Mouse (Mus musculus): ENCODE data around the gene Vamp4. TPM values are rescaled to one million over a fixed set of nuclear protein-coding genes. Genes with fewer than 3 reads are reported as not detected.

The Vamp4 gene
- polyA plus RNA-seq, 1 experiment from 2014 or later = 12.7 TPM

DNA sequence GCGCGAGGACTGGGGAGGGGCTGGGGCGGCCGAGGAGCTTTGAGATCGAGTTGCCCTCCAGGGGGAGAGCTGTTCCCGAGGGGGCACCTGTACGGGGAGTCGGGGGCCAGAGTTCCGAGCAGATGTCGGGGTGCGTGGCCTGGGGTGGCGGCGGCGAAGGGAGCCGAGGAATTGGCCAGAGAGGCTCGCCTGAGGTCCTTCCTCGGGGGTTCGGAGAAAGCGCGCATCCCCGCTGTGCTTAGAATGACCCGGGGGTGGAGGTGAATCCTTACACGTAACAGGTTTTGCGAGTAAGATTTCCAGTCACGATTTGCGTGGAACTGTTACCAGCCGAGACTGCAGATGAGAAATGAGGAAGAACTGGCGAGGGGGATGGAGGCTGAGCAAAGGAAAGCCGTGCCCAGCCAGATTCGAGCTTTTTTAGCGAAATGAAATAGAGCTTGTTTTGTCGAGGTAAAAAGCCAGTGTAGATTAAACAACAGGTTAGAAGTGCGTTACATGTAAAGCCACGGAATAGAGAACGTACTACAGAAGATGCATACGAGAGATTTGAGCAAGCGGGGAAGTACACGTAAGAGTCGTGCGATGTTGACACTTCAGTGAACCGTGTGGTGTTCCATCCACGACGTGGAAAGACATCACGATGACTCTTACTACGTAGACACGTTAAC lies 751 bp downstream of the Vamp4 start:
- Histone ChIP-seq H3K4me2 (ENCODE audit: low read depth, low read length) (peak overlapping the region; percentile 85), H3K4me3 (ENCODE audit: low read depth, low read length) (peak overlapping the region; percentile 80), H3K27me3 (ENCODE audit: control insufficient read depth, insufficient read depth, low read depth, low read length) (peaks cover 3% of the 10 kb centered on the region), H3K36me3 (ENCODE audit: control insufficient read depth, insufficient read depth) (peaks cover 5% of the 10 kb centered on the region; the same call in 1 of the 2 replicates), H3K27ac (ENCODE audit: low read length) (peak overlapping the region; percentile 35), H3K4me1 (ENCODE audit: control insufficient read depth, low read depth, low read length) (no peaks in the 10 kb centered on the region), H3K9me3 (replicated peaks; ENCODE audit: control insufficient read depth, low read length) (no peaks in the 10 kb centered on the region), H3K9ac (ENCODE audit: low read depth, low read length) (peak overlapping the region; percentile 79)
- peak; percentile 23 for ATAC-seq (ENCODE audit: low read depth)
- WGBS (ENCODE audit: insufficient replicate concordance) = under 1% methylated on average over 46 of the region's 46 CpGs

DNA sequence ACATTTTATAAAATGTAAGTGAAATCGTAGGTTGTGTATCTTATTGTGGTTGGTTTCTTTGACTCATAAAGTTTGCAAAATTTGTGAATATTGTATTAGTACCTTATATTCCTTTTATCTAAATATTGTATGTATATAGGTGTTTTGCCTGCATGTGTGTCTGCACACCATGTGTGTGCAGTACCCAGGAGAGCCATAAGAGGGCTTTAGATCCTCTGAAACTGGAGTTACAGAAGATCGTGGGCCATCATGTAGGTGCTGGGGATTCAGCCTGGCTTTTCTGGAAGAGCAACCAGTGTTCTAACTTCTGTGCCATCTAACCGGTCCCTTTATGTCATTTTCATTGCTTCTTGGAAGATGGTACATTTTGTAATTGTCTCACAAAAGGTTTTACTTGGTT lies 4.8 kb downstream of the Vamp4 start:
- Histone ChIP-seq H3K4me3 (ENCODE audit: low read depth, low read length) (no peak overlapping the region), H3K27me3 (ENCODE audit: control insufficient read depth, insufficient read depth, low read depth, low read length) (no peaks in the 10 kb centered on the region), H3K9me3 (replicated peaks; ENCODE audit: control insufficient read depth, low read length) (no peaks in the 10 kb centered on the region), H3K36me3 (ENCODE audit: control insufficient read depth, insufficient read depth) (peaks cover 5% of the 10 kb centered on the region; the same call in 1 of the 2 replicates), H3K4me2 (ENCODE audit: low read depth, low read length) (no peak overlapping the region), H3K4me1 (ENCODE audit: control insufficient read depth, low read depth, low read length) (no peaks in the 10 kb centered on the region), H3K9ac (ENCODE audit: low read depth, low read length) (no peak overlapping the region), H3K27ac (ENCODE audit: low read length) (no peak overlapping the region)
- ATAC-seq (ENCODE audit: low read depth) = no peak
- 83% methylated on average over 3 of the region's 3 CpGs for WGBS (ENCODE audit: insufficient replicate concordance)

DNA sequence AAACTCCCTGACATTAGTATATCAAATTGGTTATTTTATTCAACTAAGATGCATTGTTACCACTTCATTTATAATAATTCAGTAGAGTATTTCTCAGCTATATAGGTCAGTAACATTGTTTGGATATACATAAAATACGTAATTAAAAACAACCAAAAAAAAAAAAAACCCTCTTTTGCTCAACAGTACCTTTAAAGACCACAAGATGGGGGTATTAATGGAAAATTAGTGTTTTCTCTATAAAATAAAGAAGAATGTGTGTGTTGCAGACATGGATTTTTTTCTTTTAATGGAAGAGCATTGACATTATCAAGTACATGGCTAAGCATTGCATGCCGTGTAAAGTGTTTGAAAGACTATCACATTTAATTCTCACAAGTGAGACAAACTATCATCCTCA lies 12.6 kb downstream of the Vamp4 start:
- Histone ChIP-seq H3K36me3 (ENCODE audit: control insufficient read depth, insufficient read depth) (no peaks in the 10 kb centered on the region), H3K27me3 (ENCODE audit: control insufficient read depth, insufficient read depth, low read depth, low read length) (no peaks in the 10 kb centered on the region), H3K9me3 (replicated peaks; ENCODE audit: control insufficient read depth, low read length) (no peaks in the 10 kb centered on the region), H3K4me3 (ENCODE audit: low read depth, low read length) (no peak overlapping the region), H3K27ac (ENCODE audit: low read length) (no peak overlapping the region), H3K9ac (ENCODE audit: low read depth, low read length) (no peak overlapping the region), H3K4me2 (ENCODE audit: low read depth, low read length) (no peak overlapping the region), H3K4me1 (ENCODE audit: control insufficient read depth, low read depth, low read length) (no peaks in the 10 kb centered on the region)
- WGBS (ENCODE audit: insufficient replicate concordance) = 70% methylated on average over 2 of the region's 2 CpGs
- ATAC-seq (ENCODE audit: low read depth) = no peak

DNA sequence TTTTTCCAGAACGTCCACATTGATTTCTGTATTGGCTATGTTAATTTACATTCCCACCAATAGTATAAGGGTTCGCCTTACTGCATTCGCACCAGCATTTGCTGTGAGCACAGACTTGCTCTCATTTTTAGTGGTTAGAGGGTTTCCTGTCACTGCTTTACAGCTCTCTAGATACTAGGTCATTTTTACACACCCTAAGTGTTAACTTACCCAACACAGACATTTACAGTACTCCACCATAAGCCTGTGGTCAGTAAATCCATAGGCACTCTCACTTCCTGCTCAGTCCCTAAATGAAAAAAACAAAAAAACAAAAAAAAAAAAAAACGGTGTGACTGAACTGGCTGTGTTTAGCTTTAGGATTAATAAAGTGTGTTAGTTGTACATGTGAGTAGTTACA lies 16.0 kb downstream of the Vamp4 start:
- ATAC-seq (ENCODE audit: low read depth) = no peak
- H3K4me2 ChIP-seq (ENCODE audit: low read depth, low read length) = no peak overlapping the region
- peaks cover 3% of the 10 kb centered on the region for H3K4me1 ChIP-seq (ENCODE audit: control insufficient read depth, low read depth, low read length)
- no peak overlapping the region for H3K9ac ChIP-seq (ENCODE audit: low read depth, low read length)
- 58% methylated on average over 4 of the region's 4 CpGs for WGBS (ENCODE audit: insufficient replicate concordance)
- no peak overlapping the region for H3K4me3 ChIP-seq (ENCODE audit: low read depth, low read length)
- H3K9me3 ChIP-seq (replicated peaks; ENCODE audit: control insufficient read depth, low read length) = no peaks in the 10 kb centered on the region
- H3K27me3 ChIP-seq (ENCODE audit: control insufficient read depth, insufficient read depth, low read depth, low read length) = no peaks in the 10 kb centered on the region
- H3K27ac ChIP-seq (ENCODE audit: low read length) = no peak overlapping the region
- no peaks in the 10 kb centered on the region for H3K36me3 ChIP-seq (ENCODE audit: control insufficient read depth, insufficient read depth)

DNA sequence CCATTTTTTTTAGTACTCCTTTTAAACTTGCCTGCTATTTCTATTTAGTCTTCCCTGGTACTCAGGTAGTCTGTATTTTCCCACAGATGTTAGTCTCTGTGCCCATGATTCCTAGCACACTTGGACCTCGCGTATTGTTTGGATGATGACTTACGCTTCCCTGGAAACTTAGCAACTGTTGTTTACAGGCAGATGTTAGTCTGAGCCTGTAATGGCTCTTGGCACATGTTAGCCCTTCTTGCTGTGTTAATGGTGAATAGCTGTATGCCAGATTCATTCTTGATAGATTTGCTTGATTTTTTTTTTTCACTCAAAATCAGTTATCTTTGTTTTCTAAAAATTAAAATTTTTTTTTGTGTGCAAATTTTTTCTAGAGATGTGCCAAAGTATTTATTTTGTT lies 18.3 kb downstream of the Vamp4 start:
- Histone ChIP-seq H3K4me1 (ENCODE audit: control insufficient read depth, low read depth, low read length) (peaks cover 3% of the 10 kb centered on the region), H3K9me3 (replicated peaks; ENCODE audit: control insufficient read depth, low read length) (no peaks in the 10 kb centered on the region), H3K27me3 (ENCODE audit: control insufficient read depth, insufficient read depth, low read depth, low read length) (no peaks in the 10 kb centered on the region), H3K27ac (ENCODE audit: low read length) (no peak overlapping the region), H3K36me3 (ENCODE audit: control insufficient read depth, insufficient read depth) (no peaks in the 10 kb centered on the region), H3K4me3 (ENCODE audit: low read depth, low read length) (no peak overlapping the region), H3K4me2 (ENCODE audit: low read depth, low read length) (no peak overlapping the region), H3K9ac (ENCODE audit: low read depth, low read length) (no peak overlapping the region)
- no peak for ATAC-seq (ENCODE audit: low read depth)
- WGBS (ENCODE audit: insufficient replicate concordance) = 85% methylated on average over 3 of the region's 3 CpGs

DNA sequence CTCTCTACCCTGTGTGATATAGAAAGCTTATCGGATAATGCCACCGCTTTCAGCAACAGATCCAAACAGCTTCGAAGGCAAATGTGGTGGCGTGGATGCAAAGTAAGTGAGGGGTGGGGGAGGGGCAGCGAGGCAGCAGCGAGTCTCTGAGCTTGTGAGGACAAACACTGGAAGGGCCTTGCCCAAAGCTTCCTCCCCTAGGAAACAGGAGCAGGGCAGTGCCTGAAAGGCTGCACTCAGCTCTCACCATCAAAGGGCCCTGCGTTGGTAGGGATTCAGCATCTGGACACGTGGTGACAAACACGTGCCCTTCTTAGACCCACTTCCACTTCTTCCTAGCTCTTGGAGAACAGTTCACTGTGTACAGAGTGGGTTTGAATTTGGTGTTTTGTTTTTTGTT lies 19.1 kb downstream of the Vamp4 start:
- Histone ChIP-seq H3K36me3 (ENCODE audit: control insufficient read depth, insufficient read depth) (no peaks in the 10 kb centered on the region), H3K4me2 (ENCODE audit: low read depth, low read length) (no peak overlapping the region), H3K4me1 (ENCODE audit: control insufficient read depth, low read depth, low read length) (peaks cover 3% of the 10 kb centered on the region), H3K27ac (ENCODE audit: low read length) (no peak overlapping the region), H3K4me3 (ENCODE audit: low read depth, low read length) (no peak overlapping the region), H3K9me3 (replicated peaks; ENCODE audit: control insufficient read depth, low read length) (no peaks in the 10 kb centered on the region), H3K9ac (ENCODE audit: low read depth, low read length) (no peak overlapping the region), H3K27me3 (ENCODE audit: control insufficient read depth, insufficient read depth, low read depth, low read length) (no peaks in the 10 kb centered on the region)
- no peak for ATAC-seq (ENCODE audit: low read depth)
- WGBS (ENCODE audit: insufficient replicate concordance) = 46% methylated on average over 9 of the region's 9 CpGs

DNA sequence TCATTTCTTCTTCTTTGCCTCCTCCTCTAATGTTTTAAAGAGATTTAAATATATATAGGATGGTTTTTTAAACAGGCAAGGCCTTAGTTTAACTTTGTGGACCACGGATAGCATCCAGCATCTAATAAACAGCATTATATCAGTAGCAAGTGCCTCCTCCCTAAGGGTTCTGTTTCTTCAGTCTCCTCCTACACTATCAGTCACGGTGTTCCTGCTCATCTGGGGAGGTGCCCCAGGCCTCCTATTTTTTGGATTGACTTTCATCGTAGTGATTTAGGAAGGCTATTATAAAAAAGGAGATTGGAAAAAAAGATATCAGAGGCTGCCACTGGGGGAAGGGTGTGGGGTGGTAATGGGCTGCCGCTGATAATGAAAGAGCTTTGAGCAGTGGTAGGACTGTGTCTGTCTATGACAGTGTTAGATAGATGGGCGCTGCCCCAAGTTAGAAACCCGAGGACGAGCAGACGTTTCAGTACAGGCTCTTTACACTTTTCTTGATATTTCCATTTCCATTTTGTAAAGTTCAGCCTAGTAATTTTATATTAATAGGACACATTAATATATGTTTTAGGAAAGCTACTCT lies 20.2 kb downstream of the Vamp4 start:
- Histone ChIP-seq H3K4me1 (ENCODE audit: control insufficient read depth, low read depth, low read length) (peaks cover 3% of the 10 kb centered on the region), H3K9ac (ENCODE audit: low read depth, low read length) (no peak overlapping the region), H3K27me3 (ENCODE audit: control insufficient read depth, insufficient read depth, low read depth, low read length) (no peaks in the 10 kb centered on the region), H3K4me2 (ENCODE audit: low read depth, low read length) (peak overlapping the region; percentile 1; the same call in 1 of the 2 replicates), H3K27ac (ENCODE audit: low read length) (no peak overlapping the region), H3K36me3 (ENCODE audit: control insufficient read depth, insufficient read depth) (no peaks in the 10 kb centered on the region), H3K9me3 (replicated peaks; ENCODE audit: control insufficient read depth, low read length) (no peaks in the 10 kb centered on the region), H3K4me3 (ENCODE audit: low read depth, low read length) (no peak overlapping the region)
- 34% methylated on average over 8 of the region's 8 CpGs for WGBS (ENCODE audit: insufficient replicate concordance)
- ATAC-seq (ENCODE audit: low read depth) = peak; percentile 82

DNA sequence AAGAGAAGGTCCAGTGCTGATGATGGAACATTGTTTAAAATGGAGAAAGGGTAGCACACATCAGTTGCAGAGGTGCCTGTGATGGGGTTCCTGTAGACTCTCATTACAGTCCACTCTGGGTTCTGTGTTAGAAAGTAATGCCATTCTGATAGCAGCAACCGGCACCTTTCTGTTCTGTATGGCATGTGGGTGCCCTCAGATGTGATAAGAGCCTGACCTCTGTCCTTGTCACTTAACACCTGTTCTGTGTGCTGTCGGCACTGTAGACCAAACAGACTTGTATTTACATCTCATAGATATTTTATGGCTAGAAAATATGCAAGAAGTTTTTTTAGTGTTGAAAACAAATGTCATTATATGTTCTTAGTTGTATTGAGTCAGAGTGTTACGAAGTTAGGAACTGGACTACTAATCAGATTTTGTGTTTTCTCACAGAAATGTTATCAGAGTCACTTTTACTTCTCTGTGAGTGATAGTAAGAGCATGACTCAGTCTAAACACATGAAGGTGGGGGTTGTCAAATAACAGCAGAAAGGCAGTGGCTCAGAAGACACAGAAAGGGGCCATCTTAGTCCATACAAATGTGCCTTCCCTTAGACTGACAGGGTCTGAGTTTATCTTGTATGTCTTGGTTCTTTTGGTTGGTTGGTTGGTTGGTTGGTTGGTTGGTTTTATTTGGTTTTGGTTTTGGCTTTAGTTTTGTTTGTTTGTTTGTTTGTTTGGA lies 27.2 kb downstream of the Vamp4 start:
- H3K36me3 ChIP-seq (ENCODE audit: control insufficient read depth, insufficient read depth) = peaks cover 2% of the 10 kb centered on the region; the same call in 1 of the 2 replicates
- H3K4me3 ChIP-seq (ENCODE audit: low read depth, low read length) = no peak overlapping the region
- H3K4me2 ChIP-seq (ENCODE audit: low read depth, low read length) = no peak overlapping the region
- WGBS (ENCODE audit: insufficient replicate concordance) = 35% methylated on average over 3 of the region's 3 CpGs
- no peaks in the 10 kb centered on the region for H3K4me1 ChIP-seq (ENCODE audit: control insufficient read depth, low read depth, low read length)
- no peak overlapping the region for H3K27ac ChIP-seq (ENCODE audit: low read length)
- no peaks in the 10 kb centered on the region for H3K9me3 ChIP-seq (replicated peaks; ENCODE audit: control insufficient read depth, low read length)
- no peaks in the 10 kb centered on the region for H3K27me3 ChIP-seq (ENCODE audit: control insufficient read depth, insufficient read depth, low read depth, low read length)
- H3K9ac ChIP-seq (ENCODE audit: low read depth, low read length) = no peak overlapping the region
- ATAC-seq (ENCODE audit: low read depth) = peak; percentile 35; the same call in 1 of the 2 replicates

DNA sequence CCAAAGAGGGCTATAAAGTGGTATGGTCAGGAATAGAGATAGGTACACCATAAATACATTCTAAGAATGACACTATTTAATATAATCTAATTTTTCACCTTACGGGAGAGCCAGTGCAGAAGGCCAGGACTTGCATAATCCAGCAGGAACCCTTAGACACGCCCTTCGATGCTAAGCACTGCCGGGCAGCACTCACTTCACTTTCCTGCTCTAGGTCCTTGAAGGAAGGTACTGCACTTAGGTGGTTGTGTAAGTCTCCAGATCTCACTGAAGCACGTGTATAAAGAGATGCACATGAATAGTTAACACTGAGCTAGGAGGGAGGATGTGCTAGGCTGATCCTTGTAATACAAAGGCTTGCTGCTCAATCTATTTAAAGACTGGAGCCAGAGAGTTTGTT lies 29.3 kb downstream of the Vamp4 start:
- no peaks in the 10 kb centered on the region for H3K27me3 ChIP-seq (ENCODE audit: control insufficient read depth, insufficient read depth, low read depth, low read length)
- ATAC-seq (ENCODE audit: low read depth) = no peak
- H3K9me3 ChIP-seq (replicated peaks; ENCODE audit: control insufficient read depth, low read length) = no peaks in the 10 kb centered on the region
- no peak overlapping the region for H3K9ac ChIP-seq (ENCODE audit: low read depth, low read length)
- WGBS (ENCODE audit: insufficient replicate concordance) = 70% methylated on average over 5 of the region's 5 CpGs
- no peaks in the 10 kb centered on the region for H3K4me1 ChIP-seq (ENCODE audit: control insufficient read depth, low read depth, low read length)
- no peak overlapping the region for H3K4me3 ChIP-seq (ENCODE audit: low read depth, low read length)
- no peak overlapping the region for H3K4me2 ChIP-seq (ENCODE audit: low read depth, low read length)
- H3K27ac ChIP-seq (ENCODE audit: low read length) = no peak overlapping the region
- peaks cover 2% of the 10 kb centered on the region; the same call in 1 of the 2 replicates for H3K36me3 ChIP-seq (ENCODE audit: control insufficient read depth, insufficient read depth)

All from liver, embryonic 16.5 days (tissue).